ENCODE assay signal across 8 mouse cellular contexts in genomic region chr2:158652985-158653384, GRCm38 (mm10). TPM values are rescaled to one million over a fixed set of nuclear protein-coding genes. Genes with fewer than 3 reads are reported as not detected.
DNase-seq lines count a peak whose midpoint lies in the region; ATAC-seq lines count a peak whose summit lies in the region.

No protein-coding gene starts in this region.

- WGBS in intestine, embryonic 16.5 days, result 11% methylated on average over 4 of the region's 4 CpGs
- WGBS in midbrain, embryonic 15.5 days, result 6% methylated on average over 4 of the region's 4 CpGs

- H3K4me1 ChIP-seq in intestine, embryonic 16.5 days (ENCODE audit: control insufficient read depth, insufficient read depth, low read length), result peaks cover 1% of the 10 kb centered on the region; the same call in 1 of the 2 replicates
- H3K4me1 ChIP-seq in midbrain, embryonic 15.5 days, result no peaks in the 10 kb centered on the region

- intact Hi-C loops in heart, postnatal 25 days (cut with DNase I), result loop anchor here (5.0 kb wide), 2 partner anchors 94 to 209 kb away; no protein-coding TSS in a partner anchor
- intact Hi-C loops in left cerebral cortex, postnatal 25 days (cut with DNase I), result no loop called here

- H3K4me2 ChIP-seq in intestine, embryonic 16.5 days (ENCODE audit: low read depth, low read length), result no peak overlapping the region
- H3K4me2 ChIP-seq in midbrain, embryonic 15.5 days, result no peak overlapping the region

- no peaks in the 10 kb centered on the region for H3K27me3 ChIP-seq in intestine, embryonic 16.5 days (replicated peaks; ENCODE audit: control insufficient read depth, insufficient read depth, low read length)
- H3K27me3 ChIP-seq in midbrain, embryonic 15.5 days (replicated peaks), result no peaks in the 10 kb centered on the region

- no peaks in the 10 kb centered on the region for H3K36me3 ChIP-seq in intestine, embryonic 16.5 days (ENCODE audit: control insufficient read depth, insufficient read depth, low read length)
- no peaks in the 10 kb centered on the region for H3K36me3 ChIP-seq in midbrain, embryonic 15.5 days (replicated peaks)

- no peak overlapping the region for H3K4me3 ChIP-seq in intestine, embryonic 16.5 days (ENCODE audit: low read length)
- H3K4me3 ChIP-seq in midbrain, embryonic 15.5 days, result no peak overlapping the region

- peak; percentile 93 for DNase-seq in heart, adult 11 months
- DNase-seq in heart, postnatal 25 days (ENCODE audit: low spot score), result no peak
- peak; percentile 62 to 72 for DNase-seq in cerebellum, postnatal 36 days
- peak; percentile 80 to 90 for DNase-seq in frontal cortex, postnatal 36 days (ENCODE audit: low spot score in 2 of 2)
- peak; percentile 83 to 92 for DNase-seq in left cerebral cortex, postnatal 25 days (ENCODE audit: low spot score in 2 of 2)
- DNase-seq in spleen, adult 12 weeks (ENCODE audit: low spot score), result peak; percentile 42

- no peak overlapping the region for H3K27ac ChIP-seq in intestine, embryonic 16.5 days (ENCODE audit: low read length)
- no peak overlapping the region for H3K27ac ChIP-seq in midbrain, embryonic 15.5 days

- peak; percentile 31; the same call in 1 of the 2 replicates for ATAC-seq in intestine, embryonic 16.5 days
- ATAC-seq in midbrain, embryonic 15.5 days (replicated peaks), result 0 out of 2 replicates have a peak, but pooled peaks have one; percentile 33

- H3K9ac ChIP-seq in intestine, embryonic 16.5 days (ENCODE audit: low read depth, low read length), result no peak overlapping the region
- H3K9ac ChIP-seq in midbrain, embryonic 15.5 days, result no peak overlapping the region

- no peaks in the 10 kb centered on the region for H3K9me3 ChIP-seq in intestine, embryonic 16.5 days (ENCODE audit: control insufficient read depth, low read length)
- no peaks in the 10 kb centered on the region for H3K9me3 ChIP-seq in midbrain, embryonic 15.5 days

RNA-seq across cellular contexts. Expression of gene Ppp1r16b, which starts 12.2 kb away (rescaled TPM):
- 10 to 100 TPM; 15.0 to 15.3 TPM for total RNA-seq in heart, postnatal 25 days (2021)
- polyA plus RNA-seq in intestine, embryonic 16.5 days (2015; fragmentation: Nextera tagmentation; extraction: Ambion mirVana), result 3.5 and 4.0 TPM in 2 replicates
- total RNA-seq in left cerebral cortex, postnatal 25 days (2021), result 100 to 1,000 TPM; 119 to 132 TPM
- 21.0 and 23.4 TPM in 2 replicates for polyA plus RNA-seq in midbrain, embryonic 15.5 days (2015; fragmentation: Nextera tagmentation; extraction: Ambion mirVana)

RNA-seq across cellular contexts. Expression of gene Actr5, which starts 28.3 kb away (rescaled TPM):
- total RNA-seq in heart, postnatal 25 days (2021), result 1 to 10 TPM; 5.3 to 5.5 TPM
- 1.0 and 3.8 TPM in 2 replicates for polyA plus RNA-seq in intestine, embryonic 16.5 days (2015; fragmentation: Nextera tagmentation; extraction: Ambion mirVana)
- total RNA-seq in left cerebral cortex, postnatal 25 days (2021), result 1 to 10 TPM; 7.3 to 9.6 TPM
- 11.7 and 12.8 TPM in 2 replicates for polyA plus RNA-seq in midbrain, embryonic 15.5 days (2015; fragmentation: Nextera tagmentation; extraction: Ambion mirVana)

RNA-seq across cellular contexts. Expression of gene Slc32a1, which starts 42.4 kb away (rescaled TPM):
- total RNA-seq in heart, postnatal 25 days (2021), result not detected
- polyA plus RNA-seq in intestine, embryonic 16.5 days (2015; fragmentation: Nextera tagmentation; extraction: Ambion mirVana), result not detected in 2 replicates
- total RNA-seq in left cerebral cortex, postnatal 25 days (2021), result 100 to 1,000 TPM in 1 of 2 experiments, 10 to 100 TPM in 1; 81.8 to 112 TPM
- 9.8 and 10.5 TPM in 2 replicates for polyA plus RNA-seq in midbrain, embryonic 15.5 days (2015; fragmentation: Nextera tagmentation; extraction: Ambion mirVana)

Comparison
In these comparisons a context has a peak if more than half of its experiments do, and no peak if none do; other contexts are left out.
1. RNA of gene Ppp1r16b, which starts 12.2 kb away (total RNA-seq): 119 to 132 TPM in left cerebral cortex, postnatal 25 days; 15.0 to 15.3 TPM in heart, postnatal 25 days; every median in the first group is over 4 times any median in the second.
2. RNA of gene Slc32a1, which starts 42.4 kb away (total RNA-seq): 81.8 to 112 TPM in left cerebral cortex, postnatal 25 days; not detected in heart, postnatal 25 days; every median in the first group is over 10 times any median in the second.